Mouse (Mus musculus) activated CD4-positive, CD25-positive, alpha-beta regulatory T cell, adult 9 weeks (primary cell): ENCODE results near the gene Gm9268. TPM values are rescaled to one million over a fixed set of nuclear protein-coding genes. Genes with fewer than 3 reads are reported as not detected.

Experiments used
- polyA plus RNA-seq: library from polyadenylated mRNA; unstranded; fragments of 100-300 nt; shearing (Covaris generic); gene quantifications from one replicate; pipeline ENCODE4 v1.2.1, GENCODE M21; 2017

Gm9268 gene
- polyA plus RNA-seq = not detected

DNA sequence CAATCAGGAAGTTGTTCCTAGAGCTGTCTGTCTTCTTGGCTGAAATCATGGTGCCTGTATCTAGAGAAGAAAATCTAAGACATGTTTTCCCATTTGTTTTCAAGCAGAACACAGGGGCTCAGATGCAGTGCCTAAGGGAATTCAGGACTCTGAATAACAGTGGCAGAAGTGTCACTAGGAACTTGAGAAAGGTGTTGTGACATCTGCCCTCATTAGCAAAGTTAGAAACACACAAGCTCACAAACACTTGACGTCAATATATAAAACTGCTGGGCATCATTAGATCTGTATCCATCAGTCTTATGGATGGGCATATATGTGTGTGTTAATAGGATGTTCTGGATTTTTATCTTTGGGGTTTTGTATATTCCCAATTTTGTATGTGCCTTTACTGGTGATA is at the start of gene Gm9268:
Gene Gm9268, plus strand, starts transcription at position 301 of the 400 bp plus-strand sequence.

Other genes starting within 250 kb of the Gm9268 start
- not detected for gene Vmn2r62, start 225.2 kb upstream of the Gm9268 start, polyA plus RNA-seq
- gene Gm2381, start 151.5 kb upstream of the Gm9268 start, polyA plus RNA-seq = not detected
- 0.05 TPM for gene Vmn2r63, start 84.9 kb upstream of the Gm9268 start, polyA plus RNA-seq
- not detected for gene Zfp936, start 95.5 kb downstream of the Gm9268 start, polyA plus RNA-seq